Mouse (Mus musculus): ENCODE measurements around the gene Rdh5. TPM values are rescaled to one million over a fixed set of nuclear protein-coding genes. Genes with fewer than 3 reads are reported as not detected.

Rdh5 gene
- polyA plus RNA-seq, 1 experiment from 2014 or later = 17.1 TPM

- Histone ChIP-seq H3K4me1 (ENCODE audit: control insufficient read depth, insufficient read depth, low read length) (no peaks in the 10 kb centered on the region), H3K4me2 (replicated peaks; ENCODE audit: low read depth, low read length) (no peak overlapping the region), H3K4me3 (ENCODE audit: low read depth, low read length) (no peak overlapping the region), H3K9ac (replicated peaks; ENCODE audit: low read depth, low read length) (no peak overlapping the region), H3K36me3 (ENCODE audit: control insufficient read depth, insufficient read depth, low read length) (no peaks in the 10 kb centered on the region), H3K27ac (ENCODE audit: low read length) (no peak overlapping the region), H3K9me3 (ENCODE audit: control insufficient read depth, low read depth, low read length) (0 out of 2 replicates have a peak, but pooled peaks cover 2% of the 10 kb centered on the region), H3K27me3 (ENCODE audit: control insufficient read depth, insufficient read depth, low read length) (no peaks in the 10 kb centered on the region)
- 55% methylated on average over 16 of the region's 16 CpGs for WGBS
- no peak for ATAC-seq (ENCODE audit: insufficient number of reproducible peaks, insufficient read depth, low FRiP score, low read depth)
Measured at GRCm38 (mm10) chr10:128950208-128950887, 27.7 kb upstream of the Rdh5 start.

DNA sequence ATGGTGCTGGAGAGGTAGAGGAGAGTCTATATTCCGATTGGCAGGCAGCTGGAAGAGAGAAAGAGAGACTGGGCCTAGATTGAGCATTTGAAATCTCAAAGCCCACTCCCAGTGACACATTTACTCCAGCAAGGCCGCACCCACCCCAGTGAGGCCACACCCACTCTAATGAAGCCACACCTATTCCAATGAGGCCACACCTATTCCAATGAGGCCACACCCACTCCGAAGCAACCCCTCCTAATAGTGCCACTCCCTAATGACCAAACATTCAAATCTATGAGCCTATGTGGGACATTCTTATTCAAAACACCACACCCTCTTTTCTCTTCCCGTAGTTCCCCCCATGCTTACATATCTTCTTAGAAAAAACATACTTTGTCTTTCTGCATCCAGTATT, 24.8 kb upstream of the Rdh5 start:
- 0 out of 2 replicates have a peak, but pooled peaks cover 2% of the 10 kb centered on the region for H3K9me3 ChIP-seq (ENCODE audit: control insufficient read depth, low read depth, low read length)
- no peak overlapping the region for H3K4me2 ChIP-seq (replicated peaks; ENCODE audit: low read depth, low read length)
- no peak overlapping the region for H3K27ac ChIP-seq (ENCODE audit: low read length)
- no peak overlapping the region for H3K9ac ChIP-seq (replicated peaks; ENCODE audit: low read depth, low read length)
- no peaks in the 10 kb centered on the region for H3K27me3 ChIP-seq (ENCODE audit: control insufficient read depth, insufficient read depth, low read length)
- WGBS = 87% methylated on average over 4 of the region's 4 CpGs
- no peak for ATAC-seq (ENCODE audit: insufficient number of reproducible peaks, insufficient read depth, low FRiP score, low read depth)
- no peak overlapping the region for H3K4me3 ChIP-seq (ENCODE audit: low read depth, low read length)
- no peaks in the 10 kb centered on the region for H3K36me3 ChIP-seq (ENCODE audit: control insufficient read depth, insufficient read depth, low read length)
- H3K4me1 ChIP-seq (ENCODE audit: control insufficient read depth, insufficient read depth, low read length) = no peaks in the 10 kb centered on the region

DNA sequence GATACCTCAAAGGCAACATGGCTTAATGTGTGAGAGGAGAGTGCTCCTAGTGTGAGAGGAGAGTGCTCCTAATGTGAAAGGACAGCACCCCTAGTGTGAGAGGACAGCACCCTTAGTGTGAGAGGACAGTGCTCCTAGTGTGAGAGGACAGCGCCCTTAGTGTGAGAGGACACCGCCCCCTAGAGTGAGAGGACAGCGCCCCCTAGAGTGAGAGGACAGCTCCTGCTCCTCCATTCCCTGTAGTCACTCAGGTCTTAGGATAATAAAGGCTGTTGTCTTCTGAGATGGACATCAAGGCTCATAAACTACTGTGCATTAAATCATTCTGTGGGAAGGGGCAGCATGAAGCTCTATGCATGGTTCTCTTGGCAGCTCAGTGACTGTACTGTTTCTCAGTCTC, 23.0 kb upstream of the Rdh5 start:
- no peaks in the 10 kb centered on the region for H3K36me3 ChIP-seq (ENCODE audit: control insufficient read depth, insufficient read depth, low read length)
- no peaks in the 10 kb centered on the region for H3K27me3 ChIP-seq (ENCODE audit: control insufficient read depth, insufficient read depth, low read length)
- no peak for ATAC-seq (ENCODE audit: insufficient number of reproducible peaks, insufficient read depth, low FRiP score, low read depth)
- H3K4me1 ChIP-seq (ENCODE audit: control insufficient read depth, insufficient read depth, low read length) = no peaks in the 10 kb centered on the region
- H3K9me3 ChIP-seq (ENCODE audit: control insufficient read depth, low read depth, low read length) = 0 out of 2 replicates have a peak, but pooled peaks cover 2% of the 10 kb centered on the region
- H3K4me2 ChIP-seq (replicated peaks; ENCODE audit: low read depth, low read length) = no peak overlapping the region
- no peak overlapping the region for H3K4me3 ChIP-seq (ENCODE audit: low read depth, low read length)
- H3K27ac ChIP-seq (ENCODE audit: low read length) = no peak overlapping the region
- whole genome bisulfite sequencing = 19% methylated on average over 3 of the region's 3 CpGs
- H3K9ac ChIP-seq (replicated peaks; ENCODE audit: low read depth, low read length) = no peak overlapping the region

- H3K9me3 ChIP-seq (ENCODE audit: control insufficient read depth, low read depth, low read length) = no peaks in the 10 kb centered on the region
- no peak overlapping the region for H3K27ac ChIP-seq (ENCODE audit: low read length)
- no peak for ATAC-seq (ENCODE audit: insufficient number of reproducible peaks, insufficient read depth, low FRiP score, low read depth)
- no peaks in the 10 kb centered on the region for H3K36me3 ChIP-seq (ENCODE audit: control insufficient read depth, insufficient read depth, low read length)
- no peak overlapping the region for H3K4me2 ChIP-seq (replicated peaks; ENCODE audit: low read depth, low read length)
- no peak overlapping the region for H3K4me3 ChIP-seq (ENCODE audit: low read depth, low read length)
- no peak overlapping the region for H3K9ac ChIP-seq (replicated peaks; ENCODE audit: low read depth, low read length)
- WGBS = 79% methylated on average over 10 of the region's 10 CpGs
- H3K4me1 ChIP-seq (ENCODE audit: control insufficient read depth, insufficient read depth, low read length) = no peaks in the 10 kb centered on the region
- 0 out of 2 replicates have a peak, but pooled peaks cover 3% of the 10 kb centered on the region for H3K27me3 ChIP-seq (ENCODE audit: control insufficient read depth, insufficient read depth, low read length)
Measured at GRCm38 (mm10) chr10:128940475-128941061, 17.9 kb upstream of the Rdh5 start.

- H3K27ac ChIP-seq (ENCODE audit: low read length) = no peak overlapping the region
- no peak for ATAC-seq (ENCODE audit: insufficient number of reproducible peaks, insufficient read depth, low FRiP score, low read depth)
- peaks cover 14% of the 10 kb centered on the region for H3K27me3 ChIP-seq (ENCODE audit: control insufficient read depth, insufficient read depth, low read length)
- H3K4me3 ChIP-seq (ENCODE audit: low read depth, low read length) = no peak overlapping the region
- no peaks in the 10 kb centered on the region for H3K36me3 ChIP-seq (ENCODE audit: control insufficient read depth, insufficient read depth, low read length)
- no peaks in the 10 kb centered on the region for H3K9me3 ChIP-seq (ENCODE audit: control insufficient read depth, low read depth, low read length)
- WGBS = 40% methylated on average over 5 of the region's 5 CpGs
- H3K4me2 ChIP-seq (replicated peaks; ENCODE audit: low read depth, low read length) = no peak overlapping the region
- no peak overlapping the region for H3K9ac ChIP-seq (replicated peaks; ENCODE audit: low read depth, low read length)
- no peaks in the 10 kb centered on the region for H3K4me1 ChIP-seq (ENCODE audit: control insufficient read depth, insufficient read depth, low read length)
Measured at GRCm38 (mm10) chr10:128938974-128939373, 16.3 kb upstream of the Rdh5 start.

- 82% methylated on average over 9 of the region's 9 CpGs for WGBS
- Histone ChIP-seq H3K4me2 (replicated peaks; ENCODE audit: low read depth, low read length) (no peak overlapping the region), H3K27ac (ENCODE audit: low read length) (no peak overlapping the region), H3K9ac (replicated peaks; ENCODE audit: low read depth, low read length) (no peak overlapping the region), H3K4me3 (ENCODE audit: low read depth, low read length) (no peak overlapping the region), H3K36me3 (ENCODE audit: control insufficient read depth, insufficient read depth, low read length) (no peaks in the 10 kb centered on the region), H3K9me3 (ENCODE audit: control insufficient read depth, low read depth, low read length) (no peaks in the 10 kb centered on the region), H3K27me3 (ENCODE audit: control insufficient read depth, insufficient read depth, low read length) (peaks cover 17% of the 10 kb centered on the region), H3K4me1 (ENCODE audit: control insufficient read depth, insufficient read depth, low read length) (no peaks in the 10 kb centered on the region)
- ATAC-seq (ENCODE audit: insufficient number of reproducible peaks, insufficient read depth, low FRiP score, low read depth) = no peak
Measured at GRCm38 (mm10) chr10:128938457-128938856, 15.8 kb upstream of the Rdh5 start.

- Histone ChIP-seq H3K9me3 (ENCODE audit: control insufficient read depth, low read depth, low read length) (no peaks in the 10 kb centered on the region), H3K27me3 (ENCODE audit: control insufficient read depth, insufficient read depth, low read length) (peaks cover 22% of the 10 kb centered on the region), H3K4me2 (replicated peaks; ENCODE audit: low read depth, low read length) (no peak overlapping the region), H3K4me3 (ENCODE audit: low read depth, low read length) (no peak overlapping the region), H3K27ac (ENCODE audit: low read length) (no peak overlapping the region), H3K9ac (replicated peaks; ENCODE audit: low read depth, low read length) (no peak overlapping the region), H3K36me3 (ENCODE audit: control insufficient read depth, insufficient read depth, low read length) (no peaks in the 10 kb centered on the region), H3K4me1 (ENCODE audit: control insufficient read depth, insufficient read depth, low read length) (no peaks in the 10 kb centered on the region)
- no peak for ATAC-seq (ENCODE audit: insufficient number of reproducible peaks, insufficient read depth, low FRiP score, low read depth)
- 72% methylated on average over 12 of the region's 12 CpGs for WGBS
Measured at GRCm38 (mm10) chr10:128937756-128938390, 15.2 kb upstream of the Rdh5 start.

DNA sequence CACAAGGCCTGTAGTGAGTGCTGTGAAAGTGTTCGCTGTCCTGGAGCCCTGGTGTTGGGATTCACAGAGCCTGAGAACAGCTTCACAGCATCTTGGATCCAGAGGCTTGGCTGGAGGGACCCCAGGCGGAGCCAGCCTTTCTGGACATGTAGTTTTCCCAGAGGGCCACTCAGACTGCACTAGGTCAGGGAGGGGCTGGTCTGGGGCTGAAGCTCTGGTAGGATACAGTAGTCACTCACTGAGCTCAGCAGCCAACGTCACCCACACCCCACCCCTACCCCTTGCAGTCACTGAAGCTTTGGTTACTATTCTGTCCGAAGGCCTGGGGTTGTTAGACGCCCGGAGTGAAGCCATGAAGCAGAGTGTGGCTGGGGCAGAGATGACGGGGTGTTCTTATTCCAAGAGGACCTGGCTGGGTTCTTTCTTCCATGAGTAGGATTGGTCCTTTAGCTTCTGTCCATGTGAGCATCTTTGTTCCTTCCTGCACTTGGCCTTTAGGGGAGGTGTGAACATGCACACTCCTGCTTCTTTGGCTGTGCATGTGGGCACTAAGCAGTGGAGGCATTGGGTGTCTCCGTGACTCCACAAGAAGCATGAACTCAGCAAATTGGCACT, 13.2 kb upstream of the Rdh5 start:
- H3K9me3 ChIP-seq (ENCODE audit: control insufficient read depth, low read depth, low read length) = no peaks in the 10 kb centered on the region
- H3K4me2 ChIP-seq (replicated peaks; ENCODE audit: low read depth, low read length) = no peak overlapping the region
- no peaks in the 10 kb centered on the region for H3K4me1 ChIP-seq (ENCODE audit: control insufficient read depth, insufficient read depth, low read length)
- H3K9ac ChIP-seq (replicated peaks; ENCODE audit: low read depth, low read length) = no peak overlapping the region
- peaks cover 24% of the 10 kb centered on the region for H3K27me3 ChIP-seq (ENCODE audit: control insufficient read depth, insufficient read depth, low read length)
- no peak for ATAC-seq (ENCODE audit: insufficient number of reproducible peaks, insufficient read depth, low FRiP score, low read depth)
- H3K27ac ChIP-seq (ENCODE audit: low read length) = no peak overlapping the region
- WGBS = 68% methylated on average over 8 of the region's 8 CpGs
- no peak overlapping the region for H3K4me3 ChIP-seq (ENCODE audit: low read depth, low read length)
- no peaks in the 10 kb centered on the region for H3K36me3 ChIP-seq (ENCODE audit: control insufficient read depth, insufficient read depth, low read length)
